Mouse (Mus musculus) limb, embryonic 14.5 days (tissue): ENCODE data around the gene A830005F24Rik. TPM values are rescaled to one million over a fixed set of nuclear protein-coding genes. Genes with fewer than 3 reads are reported as not detected.

Experiments
- ATAC-seq: fragments of 200-750 bp; cut with Nextera tagmentation; 2 replicates; pipeline ENCODE4 v1.8.0; 2017; ENCODE audit warnings: low read depth, moderate number of reproducible peaks, moderate TSS enrichment; ENCODE audit not compliant: low FRiP score
- DNase-seq: peaks from one replicate; pipeline ENCODE4 v3.0.0-alpha.2; 2015; ENCODE audit warnings: low spot score
- H3K27ac ChIP-seq: fragments of 300-500 bp; sonication (generic); replicated peaks from 2 replicates; pipeline ENCODE4 v1.5.1; 2014; ENCODE audit warnings: low read depth, mild to moderate bottlenecking, low read length, moderate library complexity, mixed read lengths
- H3K27me3 ChIP-seq: fragments of 300-500 bp; sonication (generic); 2 replicates; pipeline ENCODE4 v1.6.1; 2014; ENCODE audit warnings: low read length, mixed read lengths; ENCODE audit not compliant: control insufficient read depth, insufficient read depth
- H3K36me3 ChIP-seq: fragments of 300-500 bp; sonication (generic); 2 replicates; pipeline ENCODE4 v1.6.1; 2014; ENCODE audit warnings: mild to moderate bottlenecking, low read length, moderate library complexity, mixed read lengths; ENCODE audit not compliant: control insufficient read depth, insufficient read depth
- H3K4me1 ChIP-seq: fragments of 300-500 bp; sonication (generic); 2 replicates; pipeline ENCODE4 v1.6.1; 2014; ENCODE audit warnings: antibody characterized with exemption, low read length, mixed read lengths; ENCODE audit not compliant: control insufficient read depth, insufficient read depth
- H3K4me2 ChIP-seq: fragments of 300-500 bp; sonication (generic); replicated peaks from 2 replicates; pipeline ENCODE4 v1.6.1; 2014; ENCODE audit warnings: low read depth, mild to moderate bottlenecking, low read length, moderate library complexity; ENCODE audit not compliant: severe bottlenecking
- H3K4me3 ChIP-seq: fragments of 300-500 bp; sonication (generic); replicated peaks from 2 replicates; pipeline ENCODE4 v1.5.1; 2014; ENCODE audit warnings: low read length
- H3K9ac ChIP-seq: fragments of 300-500 bp; sonication (generic); 2 replicates; pipeline ENCODE4 v1.6.1; 2014; ENCODE audit warnings: mild to moderate bottlenecking, low read depth, low read length, moderate library complexity; ENCODE audit not compliant: severe bottlenecking
- H3K9me3 ChIP-seq: fragments of 300-500 bp; sonication (generic); 2 replicates; pipeline ENCODE4 v1.6.1; 2016; ENCODE audit warnings: low read length; ENCODE audit not compliant: control insufficient read depth
- POLR2A ChIP-seq: fragments of 200-500 bp; IDR thresholded peaks from 2 replicates; pipeline ENCODE4 v1.8.0; 2012; ENCODE audit warnings: inconsistent platforms, mild to moderate bottlenecking, moderate library complexity, borderline replicate concordance; ENCODE audit not compliant: insufficient read depth, insufficient read length; ENCODE audit errors: extremely low read depth
- WGBS: fragments of 180-500 bp; shearing (Covaris S2); extraction: QIAGEN DNeasy Blood & Tissue Kit; methylation state at CpG from one replicate; pipeline ENCODE4 v1.1.7; 2014; 5-methylcytosine and 5-hydroxymethylcytosine counted together
- polyA plus RNA-seq, 2 experiments: library from polyadenylated mRNA; depleted of rRNA in 1 of 2; stranded (reverse) in 1 of 2; unstranded in 1 of 2; fragments of >200 nt; fragmentation: Nextera tagmentation in 1 of 2; extraction: Ambion mirVana in 1 of 2; gene quantifications; 2 replicates each; pipeline versions ENCODE4 v1.2.1 to v1.2.3; 2012 to 2014

A830005F24Rik gene
- polyA plus RNA-seq, 2 experiments, result 1.2 to 1.6 TPM

- peaks cover 61% of the 10 kb centered on the region for H3K36me3 ChIP-seq
Observed at GRCm38 (mm10) chr13:48490396-48491182, 22.8 kb upstream of the A830005F24Rik start.

GRCm38 (mm10) chr13:48493183-48493582, 20.2 kb upstream of the A830005F24Rik start:
- no peak for TF ChIP-seq POLR2A

More at GRCm38 (mm10) chr13:48490396-48491182, 22.8 kb upstream of the A830005F24Rik start:
- H3K9me3 ChIP-seq, result peaks cover 11% of the 10 kb centered on the region
- no peak overlapping the region for H3K4me2 ChIP-seq
- no peaks in the 10 kb centered on the region for H3K4me1 ChIP-seq
- no peak overlapping the region for H3K4me3 ChIP-seq
- TF ChIP-seq POLR2A, result no peak
- 90% methylated on average over 35 of the region's 35 CpGs for WGBS
- no peak for DNase-seq
- no peak overlapping the region for H3K27ac ChIP-seq
- H3K27me3 ChIP-seq, result no peaks in the 10 kb centered on the region
- no peak overlapping the region for H3K9ac ChIP-seq
- ATAC-seq, result no peak; the same call in 1 of the 2 replicates

GRCm38 (mm10) chr13:48497693-48498221, 15.6 kb upstream of the A830005F24Rik start:
- WGBS, result 19% methylated on average over 15 of the region's 15 CpGs
- peaks cover 14% of the 10 kb centered on the region for H3K4me1 ChIP-seq
- H3K27ac ChIP-seq, result no peak overlapping the region
- H3K9ac ChIP-seq, result no peak overlapping the region
- peaks cover 11% of the 10 kb centered on the region for H3K9me3 ChIP-seq
- H3K36me3 ChIP-seq, result peaks cover 34% of the 10 kb centered on the region
- no peak for TF ChIP-seq POLR2A
- H3K4me3 ChIP-seq, result no peak overlapping the region
- no peak overlapping the region for H3K4me2 ChIP-seq
- ATAC-seq (peak; percentile 69), DNase-seq (peak; percentile 49)
- H3K27me3 ChIP-seq, result no peaks in the 10 kb centered on the region

More at GRCm38 (mm10) chr13:48493183-48493582, 20.2 kb upstream of the A830005F24Rik start:
- WGBS, result 83% methylated on average over 2 of the region's 5 CpGs
- peaks cover 11% of the 10 kb centered on the region for H3K9me3 ChIP-seq
- no peak overlapping the region for H3K27ac ChIP-seq
- H3K9ac ChIP-seq, result no peak overlapping the region
- H3K36me3 ChIP-seq, result peaks cover 64% of the 10 kb centered on the region
- DNase-seq (no peak), ATAC-seq (no peak)
- peaks cover 5% of the 10 kb centered on the region for H3K4me1 ChIP-seq
- H3K27me3 ChIP-seq, result no peaks in the 10 kb centered on the region
- no peak overlapping the region for H3K4me3 ChIP-seq
- no peak overlapping the region for H3K4me2 ChIP-seq

GRCm38 (mm10) chr13:48498676-48499075, 14.7 kb upstream of the A830005F24Rik start:
- Histone ChIP-seq H3K36me3 (peaks cover 38% of the 10 kb centered on the region), H3K9me3 (peaks cover 11% of the 10 kb centered on the region), H3K4me1 (peaks cover 14% of the 10 kb centered on the region), H3K4me3 (no peak overlapping the region), H3K4me2 (no peak overlapping the region), H3K9ac (no peak overlapping the region), H3K27ac (peak overlapping the region; percentile 28; the same call in 1 of the 2 replicates), H3K27me3 (no peaks in the 10 kb centered on the region)
- ATAC-seq (peak; percentile 85), DNase-seq (peak; percentile 88)
- no peak for TF ChIP-seq POLR2A
- 21% methylated on average over 4 of the region's 4 CpGs for WGBS

- WGBS, result 84% methylated on average over 5 of the region's 5 CpGs
- Histone ChIP-seq H3K27me3 (no peaks in the 10 kb centered on the region), H3K9ac (no peak overlapping the region), H3K9me3 (no peaks in the 10 kb centered on the region), H3K4me3 (no peak overlapping the region), H3K4me1 (peaks cover 14% of the 10 kb centered on the region), H3K27ac (no peak overlapping the region), H3K4me2 (no peak overlapping the region), H3K36me3 (peaks cover 39% of the 10 kb centered on the region)
- DNase-seq, result no peak
- no peak for ATAC-seq
- no peak for TF ChIP-seq POLR2A
Observed at GRCm38 (mm10) chr13:48502422-48502821, 10.9 kb upstream of the A830005F24Rik start.
